Mouse (Mus musculus) right cerebral cortex, postnatal 25 days (tissue): ENCODE data around the gene Zfp663.

Source experiments
- DNase-seq: peaks from one replicate; pipeline ENCODE4 v3.0.0; 2022

Zfp663 gene

GRCm38 (mm10) chr2:165367868-165368439, 575 bp downstream of the Zfp663 start:
- DNase-seq, result no peak

GRCm38 (mm10) chr2:165367047-165367520, 1.4 kb downstream of the Zfp663 start:
- no peak for DNase-seq

GRCm38 (mm10) chr2:165364334-165365091, 4.0 kb downstream of the Zfp663 start:
- DNase-seq, result peak; percentile 57

GRCm38 (mm10) chr2:165363282-165363681, 5.2 kb downstream of the Zfp663 start:
- DNase-seq, result no peak

GRCm38 (mm10) chr2:165360861-165361260, 7.7 kb downstream of the Zfp663 start:
- no peak for DNase-seq

GRCm38 (mm10) chr2:165351828-165352513, 16.6 kb downstream of the Zfp663 start:
- no peak for DNase-seq

- no peak for DNase-seq
These were observed 19.1 kb downstream of the Zfp663 start for GRCm38 (mm10) chr2:165349466-165349865.

GRCm38 (mm10) chr2:165346180-165346579, 22.3 kb downstream of the Zfp663 start:
- no peak for DNase-seq

GRCm38 (mm10) chr2:165337191-165337590, 31.3 kb downstream of the Zfp663 start:
- DNase-seq, result no peak

GRCm38 (mm10) chr2:165332610-165333210, 35.8 kb downstream of the Zfp663 start:
- DNase-seq, result no peak

- no peak for DNase-seq
These were observed 38.8 kb downstream of the Zfp663 start for GRCm38 (mm10) chr2:165329703-165330102.

- no peak for DNase-seq
These were observed 39.8 kb downstream of the Zfp663 start for GRCm38 (mm10) chr2:165328746-165329145.

GRCm38 (mm10) chr2:165327386-165327785, 41.1 kb downstream of the Zfp663 start:
- no peak for DNase-seq

GRCm38 (mm10) chr2:165326304-165327190, 42.0 kb downstream of the Zfp663 start, which contains the start of gene Elmo2:
Gene Elmo2 (minus strand): TSS chr2:165326479.
- DNase-seq, result peak; percentile 97

GRCm38 (mm10) chr2:165325521-165326303, 42.8 kb downstream of the Zfp663 start:
- no peak for DNase-seq

- no peak for DNase-seq
These were observed 44.6 kb downstream of the Zfp663 start for GRCm38 (mm10) chr2:165323928-165324327.

- DNase-seq, result no peak
These were observed 45.0 kb downstream of the Zfp663 start for GRCm38 (mm10) chr2:165323484-165323883.

- DNase-seq, result no peak
These were observed 46.4 kb downstream of the Zfp663 start for GRCm38 (mm10) chr2:165321981-165322735.

- no peak for DNase-seq
These were observed 47.1 kb downstream of the Zfp663 start for GRCm38 (mm10) chr2:165321381-165321888.

GRCm38 (mm10) chr2:165320531-165321150, 47.9 kb downstream of the Zfp663 start:
- DNase-seq, result peak; percentile 55
